ENCODE assay signal across 15 mouse cellular contexts in genomic region chr1:185113687-185114086, GRCm38 (mm10).
"Had no signal": no experiment of that assay in that cellular context is flagged by ENCODE, and none has a peak within 500 bp of the region (broad histone marks: within the 10 kb centered on the region; RNA-seq: fewer than 3 reads in every experiment).

No protein-coding gene starts in this region.

- H3K4me2 ChIP-seq: kidney, embryonic 15.5 days; liver, embryonic 12.5 days; liver, embryonic 15.5 days; midbrain, embryonic 13.5 days had no signal

- DNase-seq: kidney, adult 18-20 months; kidney, postnatal 25 days; layer of hippocampus, adult 9-11 months; liver; lung, adult 2 months; lung, postnatal 14 days; lung, postnatal 4 days; thymus, adult 18-20 months; thymus, postnatal 36 days had no signal

- H3K27ac ChIP-seq: kidney, embryonic 15.5 days; layer of hippocampus, adult 2 months; liver, embryonic 12.5 days; liver, embryonic 15.5 days; midbrain, embryonic 13.5 days had no signal

- ATAC-seq: liver, embryonic 12.5 days; midbrain, embryonic 13.5 days; midbrain, embryonic 16.5 days had no signal

- H3K9me3 ChIP-seq: kidney, embryonic 15.5 days; liver, embryonic 12.5 days; liver, embryonic 15.5 days; midbrain, embryonic 13.5 days had no signal

- H3K27me3 ChIP-seq: kidney, embryonic 15.5 days; liver, embryonic 12.5 days; liver, embryonic 15.5 days; midbrain, embryonic 13.5 days had no signal

- H3K9ac ChIP-seq: kidney, embryonic 15.5 days; liver, embryonic 12.5 days; liver, embryonic 15.5 days; midbrain, embryonic 13.5 days had no signal

- H3K4me3 ChIP-seq: kidney, embryonic 15.5 days; layer of hippocampus, adult 2 months; liver, embryonic 12.5 days; liver, embryonic 15.5 days; midbrain, embryonic 13.5 days had no signal

- H3K4me1 ChIP-seq: kidney, embryonic 15.5 days; liver, embryonic 12.5 days; liver, embryonic 15.5 days; midbrain, embryonic 13.5 days had no signal

- H3K36me3 ChIP-seq: kidney, embryonic 15.5 days; liver, embryonic 12.5 days; liver, embryonic 15.5 days; midbrain, embryonic 13.5 days had no signal
